Mouse (Mus musculus) layer of hippocampus, postnatal 25 days (tissue): ENCODE measurements around the gene Stx4a. TPM values are rescaled to one million over a fixed set of nuclear protein-coding genes. Genes with fewer than 3 reads are reported as not detected.

Experiments
- DNase-seq, 2 experiments: peaks; one replicate each; pipeline ENCODE4 v3.0.0; 2022; ENCODE audit warnings: mixed read lengths in 2 of 2, low spot score in 1 of 2; ENCODE audit errors: extremely low spot score in 1 of 2
- total RNA-seq, 2 experiments: library from RNA; stranded (reverse); gene quantifications; 2 replicates each; pipeline ENCODE4 v1.2.3; 2021

The Stx4a gene
- total RNA-seq, 2 experiments from 2014 or later = 59.9 to 62.5 TPM

- peak; percentile 42 to 70 for DNase-seq
Measured at GRCm38 (mm10) chr7:127896384-127896783, 72.3 kb downstream of the Stx4a start.

- no peak for DNase-seq
Measured at GRCm38 (mm10) chr7:127897542-127897941, 73.4 kb downstream of the Stx4a start.

GRCm38 (mm10) chr7:127898179-127898956 is 74.3 kb downstream of the Stx4a start:
- DNase-seq = no peak

Other genes with a start within 250 kb of the Stx4a start
- 10 to 100 TPM in 1 of 2 experiments, 1 to 10 TPM in 1; 10.0 to 11.1 TPM for gene Ccdc189, start 235.7 kb upstream of the Stx4a start, total RNA-seq
- 10 to 100 TPM; 67.2 to 80.8 TPM for gene Rnf40, start 235.5 kb upstream of the Stx4a start, total RNA-seq
- gene Zfp629, start 208.5 kb upstream of the Stx4a start, total RNA-seq = 10 to 100 TPM; 21.3 to 23.3 TPM
- 10 to 100 TPM; 24.0 to 25.7 TPM for gene Bcl7c, start 115.4 kb upstream of the Stx4a start, total RNA-seq
- gene Ctf1, start 111.6 kb upstream of the Stx4a start, total RNA-seq = 1 to 10 TPM; 2.4 TPM
- not detected for gene Ctf2, start 92.1 kb upstream of the Stx4a start, total RNA-seq
- 10 to 100 TPM; 63.4 to 66.7 TPM for gene Fbxl19, start 79.8 kb upstream of the Stx4a start, total RNA-seq
- gene Orai3, start 54.5 kb upstream of the Stx4a start, total RNA-seq = 10 to 100 TPM; 28.7 to 33.2 TPM
- gene Setd1a, start 47.6 kb upstream of the Stx4a start, total RNA-seq = 10 to 100 TPM; 35.1 to 50.0 TPM
- gene Gm49388, start 38.7 kb upstream of the Stx4a start, total RNA-seq = 1 to 10 TPM; 3.7 to 5.7 TPM
- gene Hsd3b7, start 23.7 kb upstream of the Stx4a start, total RNA-seq = 1 to 10 TPM; 4.5 to 5.3 TPM
- gene Stx1b, start 255 bp downstream of the Stx4a start, total RNA-seq = 100 to 1,000 TPM; 329 to 362 TPM
- 10 to 100 TPM; 30.8 to 31.3 TPM for gene Zfp646, start 51.9 kb downstream of the Stx4a start, total RNA-seq
- gene Zfp668, start 52.5 kb downstream of the Stx4a start, total RNA-seq = 10 to 100 TPM; 20.4 to 25.8 TPM
- gene Prss53, start 66.7 kb downstream of the Stx4a start, total RNA-seq = 1 to 10 TPM; 1.9 to 2.6 TPM
- not detected for gene Gm21974, start 71.2 kb downstream of the Stx4a start, total RNA-seq
- gene Vkorc1, start 71.3 kb downstream of the Stx4a start, total RNA-seq = 10 to 100 TPM; 21.6 to 30.4 TPM
- 10 to 100 TPM; 41.4 to 51.6 TPM for gene Bckdk, start 79.8 kb downstream of the Stx4a start, total RNA-seq
- gene Kat8, start 88.2 kb downstream of the Stx4a start, total RNA-seq = 10 to 100 TPM; 27.8 to 33.9 TPM
- under 1 TPM; 0.35 to 0.52 TPM for gene Prss8, start 105.8 kb downstream of the Stx4a start, total RNA-seq
- 10 to 100 TPM; 10.6 to 13.5 TPM for gene Prss36, start 122.4 kb downstream of the Stx4a start, total RNA-seq
- gene Fus, start 143.2 kb downstream of the Stx4a start, total RNA-seq = 100 to 1,000 TPM; 270 to 376 TPM
- 1 to 10 TPM; 1.4 to 3.4 TPM for gene Pycard, start 169.6 kb downstream of the Stx4a start, total RNA-seq
- under 1 TPM; 0.21 to 0.25 TPM for gene Trim72, start 179.7 kb downstream of the Stx4a start, total RNA-seq
- 10 to 100 TPM; 13.1 to 13.9 TPM for gene Itgam, start 238.3 kb downstream of the Stx4a start, total RNA-seq
- not detected for gene Gm49368, start 238.4 kb downstream of the Stx4a start, total RNA-seq